Mouse (Mus musculus) monocyte, adult 5-6 weeks (primary cell): ENCODE data around the gene Mga. TPM values are rescaled to one million over a fixed set of nuclear protein-coding genes. Genes with fewer than 3 reads are reported as not detected.

Source experiments
- ATAC-seq: fragments of 153-309, 156-312 bp; replicated peaks from 2 replicates; pipeline ENCODE4 v1.8.0; 2017; ENCODE audit warnings: mild to moderate bottlenecking; ENCODE audit not compliant: low TSS enrichment, insufficient number of reproducible peaks, severe bottlenecking, poor library complexity, low FRiP score
- total RNA-seq: library from RNA; stranded (forward); fragments of 200-1000, 200-491, 200-594 nt; gene quantifications from 3 replicates; pipeline ENCODE4 v1.2.3, GENCODE M21; 2017

Mga gene
- total RNA-seq, 1 experiment from 2014 or later: 60.3 TPM

DNA sequence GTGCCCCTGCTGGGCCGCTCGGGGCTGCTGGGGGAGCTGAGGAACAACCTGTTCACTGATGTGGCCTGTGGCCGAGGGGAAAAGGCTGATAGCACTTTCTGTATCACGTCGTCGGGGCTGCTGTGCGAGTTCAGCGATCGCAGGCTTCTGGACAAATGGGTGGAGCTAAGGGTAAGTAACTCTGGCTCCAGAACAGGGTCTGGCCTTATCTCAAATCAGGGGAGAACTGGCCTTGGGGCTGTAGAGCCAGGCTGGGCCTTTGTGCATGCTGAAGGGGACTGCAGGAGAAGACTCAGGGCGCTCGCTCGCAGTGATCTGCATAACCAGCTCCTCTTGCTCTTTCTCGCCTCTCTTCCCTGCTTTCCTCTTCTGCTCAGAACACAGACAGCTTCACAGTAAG lies 115.9 kb downstream of the Mga start:
- ATAC-seq: no peak

GRCm38 (mm10) chr2:120013831-120014486 lies 116.9 kb downstream of the Mga start:
- no peak for ATAC-seq

DNA sequence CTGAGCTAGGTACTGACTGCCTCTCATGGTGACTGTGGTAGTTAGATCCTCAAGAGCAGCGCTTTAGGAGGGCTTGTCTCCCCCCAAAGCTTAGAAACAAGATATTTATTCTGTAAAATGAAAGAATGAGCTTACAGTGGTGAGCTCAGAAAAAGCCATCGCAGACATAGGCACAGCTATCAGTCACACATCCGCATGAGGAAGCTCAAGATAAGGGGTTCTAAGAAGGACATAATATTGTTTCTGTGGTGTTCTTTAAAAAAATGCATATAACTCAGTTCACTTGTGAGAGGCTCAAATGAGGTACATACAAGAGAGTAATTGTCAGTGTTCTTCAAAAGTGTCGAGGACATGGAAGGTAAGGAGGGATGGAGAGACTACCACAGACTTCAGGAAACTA lies 118.9 kb downstream of the Mga start:
- ATAC-seq: no peak

DNA sequence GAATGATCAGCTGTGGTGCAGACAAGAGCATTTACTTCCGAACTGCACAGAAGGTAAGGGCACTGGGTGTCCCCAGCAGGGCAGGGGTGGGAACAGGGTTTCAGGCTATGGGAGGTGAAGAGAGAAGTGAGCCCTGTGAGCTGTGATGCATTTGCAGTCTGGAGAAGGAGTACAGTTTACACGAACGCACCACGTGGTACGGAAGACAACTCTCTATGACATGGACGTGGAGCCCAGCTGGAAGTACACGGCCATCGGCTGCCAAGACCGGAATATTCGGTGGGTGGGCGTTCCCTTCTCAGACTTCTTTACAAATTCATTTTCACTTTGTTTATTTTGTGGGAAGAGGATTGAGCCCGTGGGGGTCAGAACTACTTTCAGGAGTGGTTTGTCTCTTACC lies 120.6 kb downstream of the Mga start:
- ATAC-seq: no peak

Other genes starting within 250 kb of the Mga start
- gene Ndufaf1, start 234.4 kb upstream of the Mga start, total RNA-seq: 8.3 to 19.7 TPM (median 14.0 TPM) in 3 replicates
- gene Rtf1, start 222.2 kb upstream of the Mga start, total RNA-seq: 30.6 to 44.2 TPM (median 35.3 TPM) in 3 replicates
- gene Itpka, start 154.9 kb upstream of the Mga start, total RNA-seq: 0.32 TPM in 1 of 3 replicates, not detected in the others
- gene Ltk, start 136.8 kb upstream of the Mga start, total RNA-seq: 0.21 to 0.87 TPM in 2 of 3 replicates, not detected in the other
- gene Rpap1, start 109.7 kb upstream of the Mga start, total RNA-seq: 5.3 to 13.1 TPM (median 8.3 TPM) in 3 replicates
- gene Tyro3, start 99.5 kb upstream of the Mga start, total RNA-seq: 0.67 to 1.9 TPM in 2 of 3 replicates, not detected in the other
- 2.7 to 7.1 TPM (median 3.2 TPM) in 3 replicates for gene Mapkbp1, start 75.5 kb downstream of the Mga start, total RNA-seq
- 3.5 to 6.9 TPM (median 6.0 TPM) in 3 replicates for gene Jmjd7, start 130.3 kb downstream of the Mga start, total RNA-seq
- 0.57 to 1.3 TPM in 2 of 3 replicates, not detected in the other for gene Gm28042, start 130.3 kb downstream of the Mga start, total RNA-seq
- gene Pla2g4b, start 136.2 kb downstream of the Mga start, total RNA-seq: 1.5 to 4.7 TPM (median 2.4 TPM) in 3 replicates